In genomic region chr11:75552906-75553482, GRCm38 (mm10) we compare ENCODE assay signal across 15 mouse cellular contexts. TPM values are rescaled to one million over a fixed set of nuclear protein-coding genes. Genes with fewer than 3 reads are reported as not detected.
DNase-seq lines count a peak whose midpoint lies in the region; ATAC-seq and TF ChIP-seq lines count a peak whose summit lies in the region.
"Had no signal": no experiment of that assay in that cellular context is flagged by ENCODE, and none has a peak within 500 bp of the region (broad histone marks: within the 10 kb centered on the region; RNA-seq: fewer than 3 reads in every experiment).

No protein-coding gene starts in this region.

- peak; percentile 4 to 28 for DNase-seq in cerebellum, adult 18-20 months
- DNase-seq in cerebellum, postnatal 10 days = no peak
- no peak for DNase-seq in hindbrain, embryonic 11.5 days (ENCODE audit: low spot score)
- DNase-seq in midbrain, embryonic 11.5 days (ENCODE audit: low spot score, missing footprints) = no peak
- DNase-seq: cerebellum, adult 9-11 months; heart, postnatal 14 days; kidney, adult 8-10 months; liver; lung, postnatal 4 days; right cerebral cortex, adult 18-20 months; thymus, postnatal 14 days had no signal

- no peak for ATAC-seq in hindbrain, embryonic 13.5 days (ENCODE audit: low FRiP score)
- no peak for ATAC-seq in hindbrain, embryonic 11.5 days (ENCODE audit: low FRiP score)
- ATAC-seq in midbrain, embryonic 16.5 days = no peak
- no peak for ATAC-seq in midbrain, embryonic 11.5 days (ENCODE audit: low FRiP score)
- no peak for ATAC-seq in monocyte, adult 5-6 weeks (replicated peaks; ENCODE audit: insufficient number of reproducible peaks, low FRiP score, low TSS enrichment, poor library complexity, severe bottlenecking)

- no peak for TF ChIP-seq POLR2A in small intestine, adult 2 months (IDR thresholded peaks at IDR 0.05; ENCODE audit: low read depth, low read length)

- TF ChIP-seq CTCF in small intestine, adult 2 months (IDR thresholded peaks at IDR 0.05; ENCODE audit: extremely low read depth, insufficient read length, insufficient replicate concordance, low read depth, low read length) = no peak

- H3K4me2 ChIP-seq in hindbrain, embryonic 13.5 days = no peak overlapping the region
- H3K4me2 ChIP-seq in hindbrain, embryonic 11.5 days (replicated peaks; ENCODE audit: low read depth, low read length) = no peak overlapping the region
- H3K4me2 ChIP-seq in midbrain, embryonic 16.5 days (ENCODE audit: low read length) = no peak overlapping the region
- H3K4me2 ChIP-seq in midbrain, embryonic 11.5 days = no peak overlapping the region

- peak overlapping the region; percentile 53; the same call in 1 of the 2 replicates for H3K9ac ChIP-seq in hindbrain, embryonic 13.5 days
- H3K9ac ChIP-seq in hindbrain, embryonic 11.5 days (ENCODE audit: low read depth, low read length) = no peak overlapping the region
- H3K9ac ChIP-seq in midbrain, embryonic 16.5 days (ENCODE audit: low read depth, low read length) = no peak overlapping the region
- no peak overlapping the region for H3K9ac ChIP-seq in midbrain, embryonic 11.5 days (ENCODE audit: low read length)

- H3K27me3 ChIP-seq in hindbrain, embryonic 13.5 days = no peaks in the 10 kb centered on the region
- H3K27me3 ChIP-seq in hindbrain, embryonic 11.5 days (ENCODE audit: control insufficient read depth, insufficient read depth, low read length) = no peaks in the 10 kb centered on the region
- H3K27me3 ChIP-seq in midbrain, embryonic 16.5 days (ENCODE audit: control insufficient read depth, insufficient read depth, low read depth, low read length) = no peaks in the 10 kb centered on the region
- no peaks in the 10 kb centered on the region for H3K27me3 ChIP-seq in midbrain, embryonic 11.5 days (ENCODE audit: control insufficient read depth, insufficient read depth, low read length)
- no peaks in the 10 kb centered on the region for H3K27me3 ChIP-seq in small intestine, adult 2 months (ENCODE audit: control insufficient read depth, insufficient read depth, low read length)

- 65% methylated on average over 7 of the region's 7 CpGs for WGBS in hindbrain, embryonic 13.5 days
- 42% methylated on average over 7 of the region's 7 CpGs for WGBS in hindbrain, embryonic 11.5 days
- 65% methylated on average over 7 of the region's 7 CpGs for WGBS in midbrain, embryonic 16.5 days
- WGBS in midbrain, embryonic 11.5 days = 48% methylated on average over 7 of the region's 7 CpGs
- 67% methylated on average over 7 of the region's 7 CpGs for WGBS in small intestine, adult 2 months

- peak overlapping the region; percentile 40; the same call in 1 of the 2 replicates for H3K27ac ChIP-seq in hindbrain, embryonic 13.5 days
- H3K27ac ChIP-seq in hindbrain, embryonic 11.5 days (ENCODE audit: low read depth, low read length) = no peak overlapping the region
- H3K27ac ChIP-seq in midbrain, embryonic 16.5 days (ENCODE audit: low read length) = 0 out of 2 replicates have a peak overlapping the region, but pooled peaks have one; percentile 4
- no peak overlapping the region for H3K27ac ChIP-seq in midbrain, embryonic 11.5 days (ENCODE audit: low read depth, low read length)
- peak overlapping the region; percentile 72; the same call in 1 of the 2 replicates for H3K27ac ChIP-seq in small intestine, adult 2 months (ENCODE audit: insufficient read depth, low read depth, low read length)

- H3K4me1 ChIP-seq in hindbrain, embryonic 13.5 days (replicated peaks) = peaks cover 38% of the 10 kb centered on the region
- H3K4me1 ChIP-seq in hindbrain, embryonic 11.5 days (replicated peaks; ENCODE audit: control insufficient read depth, insufficient read depth, low read length) = peaks cover 13% of the 10 kb centered on the region
- peaks cover 6% of the 10 kb centered on the region; the same call in 1 of the 2 replicates for H3K4me1 ChIP-seq in midbrain, embryonic 16.5 days (ENCODE audit: control insufficient read depth, insufficient read depth, low read length)
- peaks cover 6% of the 10 kb centered on the region; the same call in 1 of the 2 replicates for H3K4me1 ChIP-seq in midbrain, embryonic 11.5 days (ENCODE audit: control insufficient read depth, insufficient read depth, low read length)
- H3K4me1 ChIP-seq in small intestine, adult 2 months (ENCODE audit: control insufficient read depth, insufficient read depth, insufficient read length, low read length) = 0 out of 2 replicates have a peak, but pooled peaks cover 7% of the 10 kb centered on the region

- H3K9me3 ChIP-seq in hindbrain, embryonic 13.5 days = no peaks in the 10 kb centered on the region
- no peaks in the 10 kb centered on the region for H3K9me3 ChIP-seq in hindbrain, embryonic 11.5 days (ENCODE audit: control insufficient read depth, low read length)
- H3K9me3 ChIP-seq in midbrain, embryonic 16.5 days (replicated peaks; ENCODE audit: control insufficient read depth, low read length, poor library complexity, severe bottlenecking) = no peaks in the 10 kb centered on the region
- no peaks in the 10 kb centered on the region for H3K9me3 ChIP-seq in midbrain, embryonic 11.5 days (ENCODE audit: control insufficient read depth, low read length)

- peaks cover 30% of the 10 kb centered on the region for H3K36me3 ChIP-seq in hindbrain, embryonic 13.5 days
- H3K36me3 ChIP-seq in hindbrain, embryonic 11.5 days (ENCODE audit: control insufficient read depth, insufficient read depth, low read length) = no peaks in the 10 kb centered on the region
- peaks cover 9% of the 10 kb centered on the region for H3K36me3 ChIP-seq in midbrain, embryonic 16.5 days (ENCODE audit: control insufficient read depth, insufficient read depth, low read length)
- no peaks in the 10 kb centered on the region for H3K36me3 ChIP-seq in midbrain, embryonic 11.5 days (ENCODE audit: control insufficient read depth, insufficient read depth, low read length)
- peaks cover 51% of the 10 kb centered on the region for H3K36me3 ChIP-seq in small intestine, adult 2 months (ENCODE audit: control insufficient read depth, insufficient read depth, low read length)

- H3K4me3 ChIP-seq in hindbrain, embryonic 13.5 days = no peak overlapping the region
- no peak overlapping the region for H3K4me3 ChIP-seq in hindbrain, embryonic 11.5 days (ENCODE audit: low read depth, low read length)
- no peak overlapping the region for H3K4me3 ChIP-seq in midbrain, embryonic 16.5 days (ENCODE audit: low read depth, low read length)
- H3K4me3 ChIP-seq in midbrain, embryonic 11.5 days (ENCODE audit: low read depth, low read length) = no peak overlapping the region
- H3K4me3 ChIP-seq in small intestine, adult 2 months (ENCODE audit: low read depth, low read length) = no peak overlapping the region

RNA-seq across cellular contexts. Expression of gene Slc43a2, which starts 21.5 kb away (rescaled TPM):
- polyA plus RNA-seq in hindbrain, embryonic 13.5 days (2015; fragmentation: Nextera tagmentation; extraction: Ambion mirVana) = 19.7 and 21.0 TPM in 2 replicates
- 5.5 and 5.9 TPM in 2 replicates for polyA plus RNA-seq in hindbrain, embryonic 11.5 days (2014; fragmentation: Nextera tagmentation; extraction: Ambion mirVana)
- polyA plus RNA-seq in midbrain, embryonic 16.5 days (2015; fragmentation: Nextera tagmentation; extraction: Ambion mirVana) = 19.4 and 21.0 TPM in 2 replicates
- polyA plus RNA-seq in midbrain, embryonic 11.5 days (2014; fragmentation: Nextera tagmentation; extraction: Ambion mirVana) = 3.3 and 3.7 TPM in 2 replicates
- 165 and 508 TPM in 2 replicates for polyA plus RNA-seq in small intestine, adult 2 months (2012; rRNA removed)
- 33.3 to 44.2 TPM (median 36.6 TPM) in 3 replicates for total RNA-seq in monocyte, adult 5-6 weeks (2017)

RNA-seq across cellular contexts. Expression of gene Pitpna, which starts 34.9 kb away (rescaled TPM):
- polyA plus RNA-seq in hindbrain, embryonic 13.5 days (2015; fragmentation: Nextera tagmentation; extraction: Ambion mirVana) = 94.8 and 101 TPM in 2 replicates
- 96.2 and 99.5 TPM in 2 replicates for polyA plus RNA-seq in hindbrain, embryonic 11.5 days (2014; fragmentation: Nextera tagmentation; extraction: Ambion mirVana)
- 95.7 and 98.3 TPM in 2 replicates for polyA plus RNA-seq in midbrain, embryonic 16.5 days (2015; fragmentation: Nextera tagmentation; extraction: Ambion mirVana)
- 87.9 and 90.7 TPM in 2 replicates for polyA plus RNA-seq in midbrain, embryonic 11.5 days (2014; fragmentation: Nextera tagmentation; extraction: Ambion mirVana)
- 88.0 and 185 TPM in 2 replicates for polyA plus RNA-seq in small intestine, adult 2 months (2012; rRNA removed)
- 113 to 174 TPM (median 147 TPM) in 3 replicates for total RNA-seq in monocyte, adult 5-6 weeks (2017)

RNA-seq across cellular contexts. Expression of gene Scarf1, which starts 39.7 kb away (rescaled TPM):
- 4.6 and 4.8 TPM in 2 replicates for polyA plus RNA-seq in hindbrain, embryonic 13.5 days (2015; fragmentation: Nextera tagmentation; extraction: Ambion mirVana)
- 3.4 and 4.0 TPM in 2 replicates for polyA plus RNA-seq in hindbrain, embryonic 11.5 days (2014; fragmentation: Nextera tagmentation; extraction: Ambion mirVana)
- polyA plus RNA-seq in midbrain, embryonic 16.5 days (2015; fragmentation: Nextera tagmentation; extraction: Ambion mirVana) = 3.4 and 4.3 TPM in 2 replicates
- 2.9 and 3.4 TPM in 2 replicates for polyA plus RNA-seq in midbrain, embryonic 11.5 days (2014; fragmentation: Nextera tagmentation; extraction: Ambion mirVana)
- polyA plus RNA-seq in small intestine, adult 2 months (2012; rRNA removed) = 9.4 and 12.3 TPM in 2 replicates
- 1.6 TPM in 2 of 3 replicates, not detected in the other for total RNA-seq in monocyte, adult 5-6 weeks (2017)

RNA-seq across cellular contexts. Expression of gene Rilp, which starts 43.1 kb away (rescaled TPM):
- 1.4 and 1.5 TPM in 2 replicates for polyA plus RNA-seq in hindbrain, embryonic 13.5 days (2015; fragmentation: Nextera tagmentation; extraction: Ambion mirVana)
- polyA plus RNA-seq in hindbrain, embryonic 11.5 days (2014; fragmentation: Nextera tagmentation; extraction: Ambion mirVana) = 0.63 and 0.66 TPM in 2 replicates
- polyA plus RNA-seq in midbrain, embryonic 16.5 days (2015; fragmentation: Nextera tagmentation; extraction: Ambion mirVana) = 2.8 and 2.9 TPM in 2 replicates
- polyA plus RNA-seq in midbrain, embryonic 11.5 days (2014; fragmentation: Nextera tagmentation; extraction: Ambion mirVana) = 0.53 and 0.72 TPM in 2 replicates
- polyA plus RNA-seq in small intestine, adult 2 months (2012; rRNA removed) = 8.0 and 15.0 TPM in 2 replicates
- 3.7 to 7.0 TPM (median 4.9 TPM) in 3 replicates for total RNA-seq in monocyte, adult 5-6 weeks (2017)

Comparison
In these comparisons a context has a peak if more than half of its experiments do, and no peak if none do; other contexts are left out.
1. DNase-seq: peak in cerebellum, adult 18-20 months (2 of 2); none in cerebellum, postnatal 10 days (0 of 2), hindbrain, embryonic 11.5 days (single experiment) and midbrain, embryonic 11.5 days (single experiment).
2. H3K27ac ChIP-seq: peak in hindbrain, embryonic 13.5 days (single experiment), midbrain, embryonic 16.5 days (single experiment) and small intestine, adult 2 months (single experiment); none in hindbrain, embryonic 11.5 days (single experiment) and midbrain, embryonic 11.5 days (single experiment).